Mouse (Mus musculus) lung, adult 2 months (tissue): Measurements from ENCODE around the gene Arhgap23. TPM values are rescaled to one million over a fixed set of nuclear protein-coding genes. Genes with fewer than 3 reads are reported as not detected.

Source experiments
- DNase-seq: peaks from one replicate; pipeline ENCODE4 v3.0.0; 2022
- H3K4me1 ChIP-seq: fragments of 200-500 bp; 2 replicates; pipeline ENCODE4 v1.6.1; 2011; ENCODE audit warnings: low read length; ENCODE audit not compliant: control insufficient read depth, insufficient read depth
- H3K4me3 ChIP-seq: fragments of 200-500 bp; replicated peaks from 2 replicates; pipeline ENCODE3; 2011; ENCODE audit warnings: low read depth, mild to moderate bottlenecking, control low read depth, low read length; ENCODE audit errors: extremely low read depth
- CTCF ChIP-seq: fragments of 200-500 bp; IDR thresholded peaks from 2 replicates; pipeline ENCODE4 v1.5.1; 2011; ENCODE audit warnings: mild to moderate bottlenecking, low read length, control low read depth; ENCODE audit not compliant: insufficient read depth
- POLR2A ChIP-seq: fragments of 200-500 bp; IDR thresholded peaks from 2 replicates; pipeline ENCODE4 v1.6.1; 2011; ENCODE audit warnings: low read depth, mild to moderate bottlenecking, control low read depth, low read length, borderline replicate concordance; ENCODE audit errors: extremely low read depth
- WGBS: fragments of 180-500 bp; shearing (Covaris S2); methylation state at CpG from one replicate; pipeline ENCODE4 v1.1.7; 2018; 5-methylcytosine and 5-hydroxymethylcytosine counted together
- polyA plus RNA-seq: library from polyadenylated mRNA; depleted of rRNA; stranded (reverse); fragments of >200 nt; gene quantifications from 2 replicates; pipeline ENCODE4 v1.2.3, GENCODE M21; 2012

The Arhgap23 gene
- polyA plus RNA-seq, 1 experiment, result 74.3 TPM

DNA sequence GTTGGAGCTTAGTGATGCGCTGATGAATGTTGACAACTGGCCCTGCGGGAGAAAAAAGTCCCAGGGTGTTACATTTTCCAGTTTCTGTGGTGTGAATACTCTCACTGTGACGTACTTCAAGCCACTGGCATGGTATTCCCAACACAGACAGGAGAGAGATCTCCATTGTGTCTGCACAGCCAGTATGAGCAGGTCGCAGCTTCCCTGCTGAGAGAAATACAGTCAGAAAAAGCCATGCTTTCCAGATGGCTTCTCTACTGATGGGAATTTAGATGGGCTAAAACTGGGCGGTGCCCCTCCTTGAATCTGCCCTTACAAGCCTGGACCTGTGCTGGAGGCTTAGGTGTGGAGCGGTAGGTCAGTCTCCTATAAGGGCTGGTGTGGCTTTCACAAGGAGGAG is 55.9 kb downstream of the Arhgap23 start:
- no peak for DNase-seq
- Histone ChIP-seq H3K4me1 (no peaks in the 10 kb centered on the region), H3K4me3 (no peak overlapping the region)
- WGBS, result 91% methylated on average over 6 of the region's 6 CpGs
- TF ChIP-seq POLR2A (no peak), CTCF (no peak)

DNA sequence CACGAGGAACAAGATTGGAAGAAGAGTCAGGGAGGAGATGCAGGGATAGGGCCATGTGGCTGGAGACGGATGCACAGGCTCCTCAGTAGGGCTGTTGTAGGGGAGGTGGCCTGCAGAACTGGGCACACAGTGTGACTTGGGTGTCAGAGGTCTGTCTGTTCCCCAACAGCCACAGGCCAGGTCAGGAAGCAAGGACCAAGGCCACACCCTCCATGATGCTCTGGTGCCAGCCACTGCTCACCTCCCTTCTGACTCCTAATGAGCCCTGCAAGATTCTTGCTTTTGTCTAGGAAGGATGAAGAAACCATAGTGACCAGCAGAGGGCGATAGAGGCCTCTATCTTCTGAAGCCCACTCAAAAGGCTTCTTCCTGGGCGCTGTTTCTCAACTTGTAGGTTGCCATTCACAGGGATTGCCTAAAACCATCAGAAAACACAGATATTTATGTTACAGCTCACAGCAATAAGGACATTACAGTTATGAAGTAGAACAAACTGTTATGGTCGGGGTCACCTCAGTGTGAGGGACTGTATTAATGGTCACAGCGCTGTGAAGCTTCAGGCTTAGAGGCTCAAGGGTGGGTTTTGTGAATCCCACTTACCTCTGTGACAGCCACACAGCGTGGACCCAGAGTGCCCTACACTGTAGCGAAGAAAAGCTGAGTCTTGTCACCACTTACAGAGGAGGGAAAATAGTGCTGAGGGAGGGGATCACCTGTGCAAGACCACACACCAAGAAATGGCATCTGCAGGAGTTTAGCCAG is 61.2 kb downstream of the Arhgap23 start:
- no peak for TF ChIP-seq POLR2A
- no peak; the same call in 1 of the 2 replicates for TF ChIP-seq CTCF
- WGBS, result 67% methylated on average over 8 of the region's 8 CpGs
- peak; percentile 30 for DNase-seq
- H3K4me3 ChIP-seq, result no peak overlapping the region
- H3K4me1 ChIP-seq, result no peaks in the 10 kb centered on the region

GRCm38 (mm10) chr11:97477431-97477830 is 62.1 kb downstream of the Arhgap23 start:
- no peak for DNase-seq
- TF ChIP-seq POLR2A, result no peak
- TF ChIP-seq CTCF, result no peak
- 73% methylated on average over 7 of the region's 7 CpGs for WGBS
- H3K4me3 ChIP-seq, result no peak overlapping the region
- no peaks in the 10 kb centered on the region for H3K4me1 ChIP-seq

GRCm38 (mm10) chr11:97478345-97478744 is 63.0 kb downstream of the Arhgap23 start:
- Histone ChIP-seq H3K4me3 (no peak overlapping the region), H3K4me1 (no peaks in the 10 kb centered on the region)
- no peak for TF ChIP-seq POLR2A
- no peak for TF ChIP-seq CTCF
- whole genome bisulfite sequencing, result 72% methylated on average over 6 of the region's 6 CpGs
- DNase-seq, result no peak

- no peak overlapping the region for H3K4me3 ChIP-seq
- no peaks in the 10 kb centered on the region for H3K4me1 ChIP-seq
- no peak for DNase-seq
- 70% methylated on average over 10 of the region's 10 CpGs for WGBS
- TF ChIP-seq POLR2A (no peak), CTCF (no peak)
Observed at GRCm38 (mm10) chr11:97479085-97479484, 63.8 kb downstream of the Arhgap23 start.

DNA sequence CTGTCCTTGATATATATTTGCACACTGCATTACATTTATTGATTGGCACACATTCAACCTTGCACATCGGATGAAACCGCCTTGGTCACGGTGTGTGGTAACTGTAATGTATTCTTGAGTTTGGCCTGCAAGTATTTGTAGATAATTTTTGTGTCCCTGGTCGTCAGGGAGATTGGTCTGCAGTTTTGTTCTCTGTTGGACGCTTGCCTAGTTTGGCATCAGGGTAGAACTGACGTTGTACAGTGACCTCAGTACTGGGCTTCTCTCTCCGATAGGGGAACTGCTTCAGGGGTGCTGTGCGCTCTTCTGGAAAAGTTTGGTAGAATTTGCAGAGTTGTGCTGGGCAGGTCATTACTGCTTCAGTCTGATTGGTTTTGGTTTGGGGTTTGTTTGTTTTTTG is 64.5 kb downstream of the Arhgap23 start:
- DNase-seq, result no peak
- H3K4me1 ChIP-seq, result no peaks in the 10 kb centered on the region
- 61% methylated on average over 8 of the region's 8 CpGs for WGBS
- TF ChIP-seq POLR2A (no peak), CTCF (no peak)
- no peak overlapping the region for H3K4me3 ChIP-seq

DNA sequence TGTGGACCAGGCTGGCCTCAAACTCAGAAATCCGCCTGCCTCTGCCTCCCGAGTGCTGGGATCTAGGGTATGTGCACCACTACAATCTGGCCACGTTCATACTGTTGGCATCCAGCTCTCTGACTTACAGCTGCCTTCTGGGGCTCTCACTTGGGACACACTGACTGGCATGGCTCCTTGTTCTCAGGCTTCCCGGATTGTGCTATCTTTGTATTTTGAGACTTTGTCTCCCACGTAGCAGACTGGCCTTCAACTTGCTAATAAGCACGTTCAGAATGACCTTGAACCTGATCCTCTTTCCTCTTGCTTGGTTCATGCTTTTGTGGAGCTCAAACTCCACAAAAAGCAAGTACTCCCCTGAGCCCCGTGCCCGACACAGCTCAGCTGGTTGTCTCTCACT is 70.3 kb downstream of the Arhgap23 start:
- TF ChIP-seq CTCF (no peak), POLR2A (no peak)
- no peaks in the 10 kb centered on the region for H3K4me1 ChIP-seq
- H3K4me3 ChIP-seq, result no peak overlapping the region
- WGBS, result 75% methylated on average over 8 of the region's 8 CpGs
- DNase-seq, result no peak

- no peak for DNase-seq
- 41% methylated on average over 3 of the region's 3 CpGs for WGBS
- H3K4me1 ChIP-seq, result no peaks in the 10 kb centered on the region
- H3K4me3 ChIP-seq, result no peak overlapping the region
- no peak for TF ChIP-seq POLR2A
Observed at GRCm38 (mm10) chr11:97487656-97488055, 72.3 kb downstream of the Arhgap23 start.

DNA sequence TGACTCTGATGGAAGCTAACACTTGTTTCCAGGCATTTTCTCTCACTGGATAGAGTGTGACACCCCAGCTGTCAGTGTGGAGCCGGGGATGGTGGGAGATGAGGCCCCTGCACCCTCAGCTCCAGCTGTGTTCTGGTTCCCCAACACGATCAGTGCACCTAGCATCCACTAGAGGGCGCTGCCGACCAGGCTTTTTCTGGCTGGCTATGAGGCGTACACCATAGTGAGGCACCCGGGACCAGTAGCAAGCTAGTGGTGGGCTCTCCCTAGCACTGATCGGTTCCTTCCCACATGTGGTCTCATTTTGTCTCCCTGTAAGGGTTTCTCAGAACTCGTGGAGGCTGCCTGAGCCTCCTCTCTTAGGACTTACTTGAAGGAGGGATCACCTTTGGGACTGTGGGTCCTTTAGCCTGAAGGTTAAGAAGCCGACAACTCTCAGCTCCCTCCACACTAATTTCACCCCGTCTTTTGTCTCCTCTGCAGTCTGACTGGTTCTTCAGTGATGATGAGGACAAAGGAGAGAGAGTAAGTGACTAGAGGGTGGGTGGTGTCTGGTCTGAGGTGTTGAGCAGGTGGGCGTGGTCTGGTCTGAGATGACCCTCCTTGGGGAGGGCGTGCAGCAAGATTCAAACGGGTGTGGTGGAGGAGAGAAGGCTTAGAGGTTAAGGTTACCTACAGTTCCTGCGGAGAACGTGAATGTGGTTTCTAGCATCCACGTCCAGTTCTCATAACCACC is 74.4 kb downstream of the Arhgap23 start:
- 47% methylated on average over 16 of the region's 16 CpGs for WGBS
- no peaks in the 10 kb centered on the region for H3K4me1 ChIP-seq
- TF ChIP-seq CTCF (peak; percentile 86), POLR2A (no peak)
- DNase-seq, result peak; percentile 77
- no peak overlapping the region for H3K4me3 ChIP-seq

GRCm38 (mm10) chr11:97491640-97492039 is 76.3 kb downstream of the Arhgap23 start:
- Histone ChIP-seq H3K4me1 (no peaks in the 10 kb centered on the region), H3K4me3 (no peak overlapping the region)
- WGBS, result 86% methylated on average over 10 of the region's 10 CpGs
- TF ChIP-seq POLR2A (no peak), CTCF (no peak)
- no peak for DNase-seq
